8 mouse cellular contexts compared by ENCODE assay signal in the genomic region with DNA sequence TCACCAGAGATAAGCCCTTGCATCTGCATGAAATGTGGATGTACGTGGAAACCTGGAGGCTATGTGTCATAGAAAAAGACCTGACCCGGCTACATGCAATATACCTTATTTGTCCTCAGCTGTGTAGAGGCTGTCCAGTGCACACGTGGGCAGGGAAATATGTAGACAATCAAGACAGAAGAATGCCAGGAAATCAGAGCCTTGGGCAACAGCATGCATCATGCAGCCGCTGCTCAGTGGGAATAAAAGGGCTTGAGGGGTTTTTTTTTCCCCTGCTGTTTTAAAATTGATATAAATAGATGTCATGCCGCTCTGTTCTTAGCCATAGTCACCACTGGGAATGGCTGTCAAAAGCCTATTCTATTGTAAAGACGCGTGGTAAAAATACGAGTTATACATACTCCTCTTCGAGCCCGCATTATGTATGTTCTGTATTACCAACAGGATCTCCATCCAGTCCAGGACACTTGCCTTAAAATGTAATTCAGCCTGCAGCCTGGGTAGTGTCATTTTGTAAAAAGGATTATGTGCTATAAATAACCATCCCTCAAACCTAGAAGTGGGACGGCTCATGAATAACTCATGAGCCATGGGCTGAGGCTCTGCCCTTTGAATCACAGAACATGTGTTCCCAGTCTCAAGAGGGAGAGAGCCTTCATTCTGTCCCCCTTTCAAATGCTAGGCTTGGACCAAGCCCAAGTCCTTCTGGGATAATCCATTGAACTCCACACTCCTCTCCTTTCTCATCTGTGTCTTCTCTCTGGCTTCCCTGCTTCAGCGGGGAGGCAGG.
DNase-seq lines count a peak whose midpoint lies in the region; ATAC-seq and TF ChIP-seq lines count a peak whose summit lies in the region.

No protein-coding gene starts in this region.

- no peak overlapping the region for H3K4me3 ChIP-seq in lung, embryonic 14.5 days (ENCODE audit: low read depth, low read length)
- no peak overlapping the region for H3K4me3 ChIP-seq in intestine, embryonic 16.5 days (ENCODE audit: low read length)

- no peak for ATAC-seq in lung, embryonic 14.5 days (ENCODE audit: insufficient read depth)
- peak; percentile 40; the same call in 1 of the 2 replicates for ATAC-seq in intestine, embryonic 16.5 days

- no peaks in the 10 kb centered on the region for H3K4me1 ChIP-seq in lung, embryonic 14.5 days (ENCODE audit: insufficient read depth)
- H3K4me1 ChIP-seq in intestine, embryonic 16.5 days (ENCODE audit: control insufficient read depth, insufficient read depth, low read length): peaks cover 6% of the 10 kb centered on the region; the same call in 1 of the 2 replicates

- H3K27ac ChIP-seq in lung, embryonic 14.5 days (ENCODE audit: low read depth): no peak overlapping the region
- H3K27ac ChIP-seq in intestine, embryonic 16.5 days (ENCODE audit: low read length): no peak overlapping the region

- H3K9ac ChIP-seq in lung, embryonic 14.5 days: no peak overlapping the region
- H3K9ac ChIP-seq in intestine, embryonic 16.5 days (ENCODE audit: low read depth, low read length): no peak overlapping the region

- H3K36me3 ChIP-seq in lung, embryonic 14.5 days (ENCODE audit: insufficient read depth): no peaks in the 10 kb centered on the region
- no peaks in the 10 kb centered on the region for H3K36me3 ChIP-seq in intestine, embryonic 16.5 days (ENCODE audit: control insufficient read depth, insufficient read depth, low read length)

- DNase-seq in embryo, embryonic 10.5 days (ENCODE audit: low spot score): peak; percentile 46
- DNase-seq in embryo, embryonic 9.5 days (ENCODE audit: extremely low spot score): no peak
- DNase-seq in lung, embryonic 14.5 days: peak; percentile 28
- no peak for DNase-seq in lung, postnatal 14 days
- DNase-seq in retina, postnatal 1 day: peak; percentile 52
- DNase-seq in cerebellum, postnatal 36 days: no peak
- DNase-seq in Muller cell, postnatal 12 days (ENCODE audit: inconsistent ontology term): no peak

- WGBS in lung, embryonic 14.5 days: 68% methylated on average over 12 of the region's 12 CpGs
- WGBS in intestine, embryonic 16.5 days: 52% methylated on average over 12 of the region's 12 CpGs

- TF ChIP-seq CTCF in lung, embryonic 14.5 days (IDR thresholded peaks at IDR 0.05; ENCODE audit: low read depth): no peak

- no peak overlapping the region for H3K4me2 ChIP-seq in lung, embryonic 14.5 days
- no peak overlapping the region for H3K4me2 ChIP-seq in intestine, embryonic 16.5 days (ENCODE audit: low read depth, low read length)

- H3K27me3 ChIP-seq in lung, embryonic 14.5 days (ENCODE audit: insufficient read depth, low read length): no peaks in the 10 kb centered on the region
- no peaks in the 10 kb centered on the region for H3K27me3 ChIP-seq in intestine, embryonic 16.5 days (replicated peaks; ENCODE audit: control insufficient read depth, insufficient read depth, low read length)

- no peaks in the 10 kb centered on the region for H3K9me3 ChIP-seq in lung, embryonic 14.5 days (ENCODE audit: low read depth, low read length)
- no peaks in the 10 kb centered on the region for H3K9me3 ChIP-seq in intestine, embryonic 16.5 days (ENCODE audit: control insufficient read depth, low read length)

Comparison
In these comparisons a context has a peak if more than half of its experiments do, and no peak if none do; other contexts are left out.
1. DNase-seq: peak in embryo, embryonic 10.5 days (single experiment), lung, embryonic 14.5 days (single experiment) and retina, postnatal 1 day (single experiment); none in embryo, embryonic 9.5 days (single experiment), lung, postnatal 14 days (single experiment), cerebellum, postnatal 36 days (0 of 2) and Muller cell, postnatal 12 days (single experiment).